Mouse (Mus musculus) stomach, postnatal 0 days (tissue): ENCODE data around the gene Endou.
"Not testable (repeated sequence)": the region's sequence is repeated elsewhere in the genome, so short reads cannot be mapped to it uniquely, and the experiment has no call there.

Source experiments
- CTCF ChIP-seq: IDR thresholded peaks from 2 replicates; pipeline ENCODE4 v1.5.1; 2016; ENCODE audit warnings: antibody characterized with exemption, low read depth, mild to moderate bottlenecking, moderate library complexity
- EP300 ChIP-seq: optimal IDR thresholded peaks from 2 replicates; pipeline ENCODE3; 2016; ENCODE audit warnings: antibody characterized with exemption

DNA sequence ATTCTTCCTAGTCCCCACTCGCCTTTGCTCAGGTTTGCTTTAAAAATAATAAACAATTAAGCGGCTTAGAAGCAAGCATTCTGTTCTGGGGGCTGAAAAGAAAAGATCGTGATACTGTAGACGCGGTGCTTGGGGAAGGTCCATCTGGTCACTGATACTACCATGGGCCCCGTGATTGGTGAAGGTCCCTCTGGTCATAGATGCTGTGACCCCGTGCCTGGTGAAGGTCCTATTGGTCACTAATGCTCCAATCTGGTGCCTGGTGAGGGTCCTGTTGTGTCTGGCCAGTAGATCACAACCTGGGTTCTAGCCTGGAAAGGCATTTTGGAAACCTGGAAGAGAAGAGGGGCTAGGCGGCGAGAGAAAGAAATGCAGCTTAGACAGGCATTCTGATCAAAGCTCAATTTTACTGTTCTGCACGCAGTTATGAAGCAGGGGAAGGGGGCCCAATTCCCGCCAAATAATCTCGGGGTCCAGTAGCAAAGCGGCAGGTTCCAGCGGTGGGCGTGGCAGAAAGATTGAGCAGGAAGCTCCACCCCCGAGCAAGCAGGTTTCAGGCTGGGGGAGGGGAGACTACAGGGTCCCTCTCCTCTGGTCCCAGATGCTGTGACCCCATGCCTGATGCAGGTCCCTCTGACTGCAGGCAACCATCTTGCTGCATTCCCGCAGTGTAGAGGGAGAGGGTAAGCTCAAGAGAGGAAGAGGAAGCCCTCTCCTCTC is 62.8 kb downstream of the Endou start:
- not testable (repeated sequence) for TF ChIP-seq CTCF, EP300
